Mouse (Mus musculus) lung, postnatal 10 days (tissue): ENCODE data around the gene Ttc24.
A peak's percentile ranks its signal among the peaks of the same experiment; 100 is the strongest.

Source experiments
- DNase-seq: peaks from one replicate; pipeline ENCODE4 v3.0.0; 2021

Ttc24 gene

GRCm38 (mm10) chr3:88077441-88077840, 663 bp downstream of the Ttc24 start:
- no peak for DNase-seq

- DNase-seq = no peak
Measured at GRCm38 (mm10) chr3:88074766-88075165, 3.3 kb downstream of the Ttc24 start.

- no peak for DNase-seq
Measured at GRCm38 (mm10) chr3:88074351-88074750, 3.8 kb downstream of the Ttc24 start.

GRCm38 (mm10) chr3:88073631-88074030, 4.5 kb downstream of the Ttc24 start:
- no peak for DNase-seq

GRCm38 (mm10) chr3:88071783-88072182, 6.3 kb downstream of the Ttc24 start:
- peak; percentile 93 for DNase-seq

GRCm38 (mm10) chr3:88068386-88068785, 9.7 kb downstream of the Ttc24 start:
- DNase-seq = peak; percentile 71

- DNase-seq = peak; percentile 90
Measured at GRCm38 (mm10) chr3:88057902-88058696, 20.0 kb downstream of the Ttc24 start, which contains the start of gene Naxe. Naxe (minus strand) TSS chr3:88058495.

GRCm38 (mm10) chr3:88057030-88057429, 21.1 kb downstream of the Ttc24 start:
- no peak for DNase-seq

GRCm38 (mm10) chr3:88049532-88049931, 28.6 kb downstream of the Ttc24 start:
- DNase-seq = peak; percentile 30

- peak; percentile 95 for DNase-seq
Measured at GRCm38 (mm10) chr3:88042661-88043421, 35.3 kb downstream of the Ttc24 start, which contains the start of gene Gpatch4. Gpatch4 (plus strand) TSS chr3:88043108.

- no peak for DNase-seq
Measured at GRCm38 (mm10) chr3:88035561-88036293, 42.4 kb downstream of the Ttc24 start.

- DNase-seq = peak; percentile 40
Measured at GRCm38 (mm10) chr3:88033506-88033905, 44.6 kb downstream of the Ttc24 start.

- peak; percentile 82 for DNase-seq
Measured at GRCm38 (mm10) chr3:88030608-88031395, 47.3 kb downstream of the Ttc24 start.

- peak; percentile 16 for DNase-seq
Measured at GRCm38 (mm10) chr3:88027434-88028186, 50.5 kb downstream of the Ttc24 start, which contains the start of gene Hapln2. Hapln2 (minus strand) TSS chr3:88027583.

GRCm38 (mm10) chr3:88026823-88027222, 51.3 kb downstream of the Ttc24 start:
- no peak for DNase-seq

GRCm38 (mm10) chr3:88023192-88024074, 54.7 kb downstream of the Ttc24 start:
- DNase-seq = no peak

GRCm38 (mm10) chr3:88022322-88023191, 55.5 kb downstream of the Ttc24 start:
- peak; percentile 96 for DNase-seq
